Mouse (Mus musculus) MEL (cell line): Measurements from ENCODE around the gene Ntf5. TPM values are rescaled to one million over a fixed set of nuclear protein-coding genes. Genes with fewer than 3 reads are reported as not detected.

Experiments
- DNase-seq: peaks from one replicate; pipeline ENCODE4 v3.0.0; 2011; ENCODE audit warnings: low read depth, low spot score
- H3K27ac ChIP-seq: 2 replicates; pipeline ENCODE4 v1.5.1; 2012; ENCODE audit warnings: low read depth, mild to moderate bottlenecking, control low read depth, low read length, moderate library complexity; ENCODE audit not compliant: control insufficient read depth
- H3K27me3 ChIP-seq, 2 experiments: fragments of 150-350 bp in 1 of 2; sonication (generic) in 1 of 2; 2 replicates each; pipeline ENCODE4 v1.6.1; 2012; ENCODE audit warnings: low read length in 2 of 2, mild to moderate bottlenecking in 2 of 2, improper control_type of control experiment in 1 of 2, moderate library complexity in 1 of 2; ENCODE audit not compliant: insufficient read depth in 2 of 2, control insufficient read depth in 1 of 2
- H3K36me3 ChIP-seq, 2 experiments: 2 replicates each; pipeline ENCODE4 v1.6.1; 2012 to 2014; ENCODE audit warnings: low read length in 2 of 2, improper control_type of control experiment in 1 of 2, inconsistent platforms in 1 of 2, mild to moderate bottlenecking in 1 of 2; ENCODE audit not compliant: insufficient read depth in 2 of 2, control insufficient read depth in 1 of 2
- H3K4me1 ChIP-seq, 2 experiments: fragments of 150-350 bp in 1 of 2; sonication (generic) in 1 of 2; 2 replicates each; pipeline ENCODE4 v1.6.1; 2012; ENCODE audit warnings: low read length in 2 of 2, improper control_type of control experiment in 1 of 2, mild to moderate bottlenecking in 1 of 2; ENCODE audit not compliant: insufficient read depth in 2 of 2, control insufficient read depth in 1 of 2
- H3K4me3 ChIP-seq, 2 experiments: fragments of 150-350 bp in 1 of 2; sonication (generic) in 1 of 2; 2 replicates each; pipeline ENCODE4 v1.5.1; 2012; ENCODE audit warnings: low read depth in 2 of 2, low read length in 2 of 2, mild to moderate bottlenecking in 2 of 2, moderate library complexity in 2 of 2, control low read depth in 1 of 2, improper control_type of control experiment in 1 of 2; ENCODE audit not compliant: control insufficient read depth in 1 of 2, insufficient read depth in 1 of 2
- H3K79me2 ChIP-seq: 2 replicates; pipeline ENCODE4 v1.6.1; 2012; ENCODE audit warnings: mild to moderate bottlenecking, low read length, moderate library complexity; ENCODE audit not compliant: control insufficient read depth, poor library complexity, insufficient read depth
- H3K9ac ChIP-seq: 2 replicates; pipeline ENCODE4 v1.6.1; 2012; ENCODE audit warnings: low read depth, mild to moderate bottlenecking, control low read depth, low read length, moderate library complexity; ENCODE audit not compliant: control insufficient read depth, poor library complexity, severe bottlenecking
- H3K9me3 ChIP-seq: fragments of 150-350 bp; sonication (generic); replicated peaks from 2 replicates; pipeline ENCODE4 v1.6.1; 2012; ENCODE audit warnings: mild to moderate bottlenecking, low read length, improper control_type of control experiment, moderate library complexity; ENCODE audit not compliant: insufficient read depth
- BHLHE40 ChIP-seq: IDR thresholded peaks from 2 replicates; pipeline ENCODE4 v1.6.1; 2012; ENCODE audit warnings: low read depth, mild to moderate bottlenecking, inconsistent platforms, low read length, improper control_type of control experiment, borderline replicate concordance
- CHD1 ChIP-seq: IDR thresholded peaks from 2 replicates; pipeline ENCODE4 v1.6.1; 2012; ENCODE audit warnings: low read depth, mild to moderate bottlenecking, inconsistent platforms, low read length, improper control_type of control experiment
- ELF1 ChIP-seq: IDR thresholded peaks from 2 replicates; pipeline ENCODE4 v1.6.1; 2014; ENCODE audit warnings: low read depth, mild to moderate bottlenecking, inconsistent platforms, low read length, improper control_type of control experiment, moderate library complexity
- EP300 ChIP-seq, 2 experiments: IDR thresholded peaks; 2 replicates each; pipeline ENCODE4 v1.6.1; 2011; ENCODE audit warnings: improper control_type of control experiment in 2 of 2, low read length in 2 of 2, low read depth in 1 of 2, mild to moderate bottlenecking in 1 of 2
- ETS1 ChIP-seq: IDR thresholded peaks from 2 replicates; pipeline ENCODE4 v1.6.1; 2012; ENCODE audit warnings: low read depth, mild to moderate bottlenecking, inconsistent platforms, low read length, improper control_type of control experiment, moderate library complexity
- GABPA ChIP-seq: IDR thresholded peaks from 2 replicates; pipeline ENCODE4 v1.6.1; 2012; ENCODE audit warnings: low read depth, mild to moderate bottlenecking, inconsistent platforms, low read length, improper control_type of control experiment, moderate library complexity
- GATA1 ChIP-seq: IDR thresholded peaks from 2 replicates; pipeline ENCODE4 v1.6.1; 2011; ENCODE audit warnings: low read depth, low read length, improper control_type of control experiment
- HCFC1 ChIP-seq: IDR thresholded peaks from 2 replicates; pipeline ENCODE4 v1.6.1; 2012; ENCODE audit warnings: low read depth, mild to moderate bottlenecking, inconsistent platforms, low read length, improper control_type of control experiment, moderate library complexity
- JUND ChIP-seq: IDR thresholded peaks from 2 replicates; pipeline ENCODE4 v1.6.1; 2011; ENCODE audit warnings: low read depth, mild to moderate bottlenecking, improper control_type of control experiment, low read length
- KAT2A ChIP-seq: conservative IDR thresholded peaks from 2 replicates; pipeline ENCODE4 v1.6.1; 2012; ENCODE audit warnings: low read depth, low read length, improper control_type of control experiment, inconsistent platforms
- MAFK ChIP-seq: IDR thresholded peaks from 2 replicates; pipeline ENCODE4 v1.6.1; 2011; ENCODE audit warnings: low read depth, mild to moderate bottlenecking, low read length, improper control_type of control experiment, borderline replicate concordance
- MAX ChIP-seq: IDR thresholded peaks from 2 replicates; pipeline ENCODE4 v1.6.1; 2011; ENCODE audit warnings: low read length, improper control_type of control experiment
- MAZ ChIP-seq: IDR thresholded peaks from 2 replicates; pipeline ENCODE4 v1.6.1; 2012; ENCODE audit warnings: low read depth, mild to moderate bottlenecking, inconsistent platforms, low read length, improper control_type of control experiment
- MXI1 ChIP-seq: IDR thresholded peaks from 2 replicates; pipeline ENCODE4 v1.6.1; 2011; ENCODE audit warnings: mild to moderate bottlenecking, low read depth, low read length, improper control_type of control experiment
- MYC ChIP-seq: IDR thresholded peaks from 2 replicates; pipeline ENCODE4 v1.6.1; 2011; ENCODE audit warnings: low read depth, mild to moderate bottlenecking, low read length, improper control_type of control experiment, moderate library complexity
- NELFE ChIP-seq: IDR thresholded peaks from 2 replicates; pipeline ENCODE4 v1.6.1; 2011; ENCODE audit warnings: low read depth, low read length, improper control_type of control experiment
- POLR2A ChIP-seq, 2 experiments: IDR thresholded peaks; 2 replicates each; pipeline ENCODE4 v1.6.1; 2011 to 2012; ENCODE audit warnings: low read length in 2 of 2, mild to moderate bottlenecking in 2 of 2, control low read depth in 1 of 2, improper control_type of control experiment in 1 of 2, low read depth in 1 of 2, moderate library complexity in 1 of 2; ENCODE audit not compliant: control insufficient read depth in 1 of 2, insufficient read depth in 1 of 2, poor library complexity in 1 of 2
- POLR2AphosphoS5 ChIP-seq: IDR thresholded peaks from 2 replicates; pipeline ENCODE4 v1.6.1; 2012; ENCODE audit warnings: low read depth, borderline replicate concordance, mild to moderate bottlenecking, inconsistent platforms, low read length, moderate library complexity, mixed read lengths
- RAD21 ChIP-seq: IDR thresholded peaks from 2 replicates; pipeline ENCODE4 v1.6.1; 2011; ENCODE audit warnings: mild to moderate bottlenecking, low read depth, low read length, improper control_type of control experiment
- SIN3A ChIP-seq: IDR thresholded peaks from 2 replicates; pipeline ENCODE4 v1.6.1; 2012; ENCODE audit warnings: low read length, improper control_type of control experiment, inconsistent platforms
- SMC3 ChIP-seq: IDR thresholded peaks from 2 replicates; pipeline ENCODE4 v1.6.1; 2011; ENCODE audit warnings: low read depth, low read length, improper control_type of control experiment
- TAL1 ChIP-seq: IDR thresholded peaks from 2 replicates; pipeline ENCODE4 v1.6.1; 2012; ENCODE audit warnings: mild to moderate bottlenecking, inconsistent platforms, low read length, moderate library complexity, mixed read lengths
- TBP ChIP-seq: IDR thresholded peaks from 2 replicates; pipeline ENCODE4 v1.8.0; 2011; ENCODE audit warnings: low read depth, low read length, improper control_type of control experiment
- TCF12 ChIP-seq: IDR thresholded peaks from 2 replicates; pipeline ENCODE4 v1.6.1; 2014; ENCODE audit warnings: low read depth, mild to moderate bottlenecking, inconsistent platforms, low read length, improper control_type of control experiment, moderate library complexity
- ZKSCAN1 ChIP-seq: IDR thresholded peaks from 2 replicates; pipeline ENCODE4 v1.6.1; 2012; ENCODE audit warnings: low read depth, mild to moderate bottlenecking, inconsistent platforms, low read length, improper control_type of control experiment, moderate library complexity
- ZMIZ1 ChIP-seq: IDR thresholded peaks from 2 replicates; pipeline ENCODE4 v1.6.1; 2012; ENCODE audit warnings: low read depth, mild to moderate bottlenecking, inconsistent platforms, low read length, improper control_type of control experiment, moderate library complexity
- ZNF384 ChIP-seq: IDR thresholded peaks from 2 replicates; pipeline ENCODE4 v1.6.1; 2012; ENCODE audit warnings: low read depth, mild to moderate bottlenecking, inconsistent platforms, low read length, improper control_type of control experiment
- polyA plus RNA-seq, 2 experiments: library from polyadenylated mRNA; stranded (reverse) in 1 of 2; unstranded in 1 of 2; fragments of >175 nt in 1 of 2; fragments of >200 nt in 1 of 2; gene quantifications; 2 replicates each; pipeline versions ENCODE4 v1.2.1 to v1.2.4; 2012; ENCODE audit warnings: low replicate concordance in 2 of 2, low read depth in 1 of 2; ENCODE audit not compliant: insufficient read length in 2 of 2, insufficient read depth in 1 of 2, missing spikeins in 1 of 2
- total RNA-seq: library from RNA; depleted of rRNA; stranded (reverse); fragments of 300-350 nt; gene quantifications from 2 replicates; pipeline ENCODE4 v1.2.3, GENCODE M21; 2012

The Ntf5 gene
- total and polyA plus RNA-seq, 3 experiments: 0.54 to 1.9 TPM; not detected in 1

DNA sequence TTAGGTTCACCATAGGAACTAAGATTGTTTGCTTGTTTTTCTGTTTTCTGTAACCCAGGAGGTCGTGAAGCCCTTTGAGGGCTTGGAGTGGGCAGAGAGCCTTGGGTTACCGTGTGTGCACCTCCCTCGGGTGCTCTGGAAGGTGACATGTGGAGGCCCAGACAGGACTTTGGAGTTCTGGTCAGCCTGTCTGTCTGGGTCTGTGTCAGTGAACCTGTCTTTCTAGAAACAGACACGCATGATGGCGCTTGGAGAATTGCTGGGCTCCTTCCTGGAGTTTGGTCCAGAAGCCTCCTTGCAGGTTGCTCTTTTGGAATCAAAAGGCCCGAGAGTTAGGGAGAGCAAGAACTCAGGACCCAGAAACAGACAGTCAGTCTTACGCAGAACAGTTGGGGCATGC lies 46.9 kb downstream of the Ntf5 start:
- Histone ChIP-seq H3K27me3 (no peaks in the 10 kb centered on the region), H3K9me3 (no peaks in the 10 kb centered on the region)
- TF ChIP-seq POLR2A (IDR thresholded peaks at IDR 0.05; ENCODE audit: control insufficient read depth in 1 of 2, insufficient read depth in 1 of 2, low read depth in 1 of 2, low read length in 2 of 2, poor library complexity in 1 of 2): 0 out of 4 replicates have a peak, but pooled peaks of 1 of the 2 experiments have one; percentile 10
- TF ChIP-seq CHD1: no peak
- TF ChIP-seq, all 39 proteins: peak for 1
- H3K79me2 ChIP-seq: peaks cover 29% of the 10 kb centered on the region
- peak overlapping the region; percentile 96 for H3K27ac ChIP-seq
- DNase-seq: no peak
- peak overlapping the region; percentile 21 to 51 for H3K4me3 ChIP-seq
- peaks cover 7 to 22% of the 10 kb centered on the region in 2 experiments for H3K36me3 ChIP-seq
- peak overlapping the region; percentile 76 for H3K9ac ChIP-seq
- peaks cover 7 to 26% of the 10 kb centered on the region in 2 experiments; a peak in 3 of 4 replicates for H3K4me1 ChIP-seq

DNA sequence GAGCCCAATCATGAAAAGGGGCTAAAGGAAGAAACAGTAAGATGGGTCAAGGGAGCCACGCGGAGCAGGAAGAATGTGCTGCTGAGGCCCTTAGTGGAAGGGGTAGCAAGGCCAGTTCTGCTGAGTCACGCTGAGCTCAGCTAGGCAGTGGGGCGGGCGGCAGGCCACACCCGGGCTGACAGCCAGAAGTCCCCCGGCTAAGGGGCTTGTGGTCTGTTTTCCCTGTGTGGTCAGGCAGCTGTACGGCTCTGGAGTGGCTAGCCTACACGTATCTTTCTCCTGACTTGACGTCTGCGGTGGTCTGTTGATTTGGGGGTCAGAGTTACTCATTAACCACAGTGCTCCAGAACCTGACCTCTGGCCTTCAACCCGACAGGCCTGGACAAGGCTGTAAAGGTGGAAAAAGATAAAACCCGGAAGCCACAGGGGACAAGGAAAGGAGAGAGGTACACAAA lies 47.4 kb downstream of the Ntf5 start:
- DNase-seq: peak; percentile 89
- Histone ChIP-seq H3K27ac (peak overlapping the region; percentile 96), H3K4me1 (peaks cover 7 to 30% of the 10 kb centered on the region in 2 experiments; a peak in 3 of 4 replicates), H3K27me3 (no peaks in the 10 kb centered on the region), H3K9ac (peak overlapping the region; percentile 76), H3K4me3 (peak overlapping the region in 1 of 2 experiments; percentile 5; a peak in 1 of 4 replicates)
- TF ChIP-seq CHD1 (peak; percentile 36), JUND (no peak), ETS1 (peak; percentile 88), EP300 (IDR thresholded peaks at IDR 0.05; ENCODE audit: low read depth in 1 of 2, low read length in 2 of 2) (peak; percentile 28 to 73; a peak in 3 of 4 replicates), MAX (peak; percentile 61; the same call in 1 of the 2 replicates), ZMIZ1 (0 out of 2 replicates have a peak, but pooled peaks have one; percentile 26), MYC (0 out of 2 replicates have a peak, but pooled peaks have one; percentile 55), MAFK (peak; percentile 97), POLR2A (IDR thresholded peaks at IDR 0.05; ENCODE audit: control insufficient read depth in 1 of 2, insufficient read depth in 1 of 2, low read depth in 1 of 2, low read length in 2 of 2, poor library complexity in 1 of 2) (peak; percentile 5 to 65; a peak in 2 of 4 replicates), MAZ (peak; percentile 3; the same call in 1 of the 2 replicates), TBP (peak; percentile 90), ELF1 (peak; percentile 28; the same call in 1 of the 2 replicates), GABPA (peak; percentile 100), RAD21 (no peak), ZNF384 (no peak), POLR2AphosphoS5 (no peak), BHLHE40 (peak; percentile 34; the same call in 1 of the 2 replicates), TAL1 (no peak), SIN3A (peak; percentile 80), NELFE (peak; percentile 44; the same call in 1 of the 2 replicates), SMC3 (no peak), GATA1 (no peak), ZKSCAN1 (no peak), MXI1 (peak; percentile 65), TCF12 (peak; percentile 53), KAT2A (no peak), HCFC1 (peak; percentile 37; the same call in 1 of the 2 replicates)
- TF ChIP-seq, all 39 proteins: peak for 18
- H3K79me2 ChIP-seq: peaks cover 34% of the 10 kb centered on the region
- peaks cover 7 to 25% of the 10 kb centered on the region in 2 experiments for H3K36me3 ChIP-seq
- no peaks in the 10 kb centered on the region for H3K9me3 ChIP-seq
